Mouse (Mus musculus) ES-E14 (cell line): ENCODE data around the gene Spic. TPM values are rescaled to one million over a fixed set of nuclear protein-coding genes. Genes with fewer than 3 reads are reported as not detected.

ENCODE experiments used
- DNase-seq: peaks from one replicate; pipeline ENCODE4 v3.0.0-alpha.2; 2013; ENCODE audit warnings: low read depth, low spot score
- H3K27ac ChIP-seq: 2 replicates; pipeline ENCODE4 v1.5.1; 2012; ENCODE audit warnings: low read depth, mild to moderate bottlenecking, low read length, moderate library complexity, mixed read lengths; ENCODE audit not compliant: poor library complexity, insufficient read depth, severe bottlenecking
- H3K36me3 ChIP-seq: 2 replicates; pipeline ENCODE4 v1.6.1; 2012; ENCODE audit warnings: mild to moderate bottlenecking, low read length, moderate library complexity, mixed read lengths; ENCODE audit not compliant: control insufficient read depth, poor library complexity, insufficient read depth, severe bottlenecking
- H3K4me1 ChIP-seq, 2 experiments: fragments of 150-350 bp in 1 of 2; sonication (generic) in 1 of 2; 2 replicates each; pipeline ENCODE4 v1.6.1; 2012; ENCODE audit warnings: low read length in 2 of 2, mild to moderate bottlenecking in 1 of 2, mixed read lengths in 1 of 2; ENCODE audit not compliant: control insufficient read depth in 2 of 2, insufficient read depth in 2 of 2, poor library complexity in 1 of 2
- H3K4me3 ChIP-seq, 2 experiments: fragments of 150-350 bp in 1 of 2; sonication (generic) in 1 of 2; 2 replicates each; pipeline ENCODE4 v1.5.1; 2012; ENCODE audit warnings: low read length in 2 of 2, low read depth in 1 of 2, mild to moderate bottlenecking in 1 of 2, mixed read lengths in 1 of 2; ENCODE audit not compliant: insufficient read depth in 1 of 2, poor library complexity in 1 of 2, severe bottlenecking in 1 of 2
- H3K9ac ChIP-seq: 2 replicates; pipeline ENCODE4 v1.6.1; 2012; ENCODE audit warnings: low read depth, mild to moderate bottlenecking, low read length, mixed read lengths; ENCODE audit not compliant: poor library complexity, insufficient read depth, severe bottlenecking
- H3K9me3 ChIP-seq: fragments of 150-350 bp; sonication (generic); 2 replicates; pipeline ENCODE4 v1.6.1; 2012; ENCODE audit warnings: low read depth, mild to moderate bottlenecking, low read length; ENCODE audit not compliant: control insufficient read depth, insufficient read depth
- CHD2 ChIP-seq: IDR thresholded peaks from 2 replicates; pipeline ENCODE4 v1.6.1; 2014; ENCODE audit warnings: mild to moderate bottlenecking, low read depth, low read length, inconsistent platforms
- HCFC1 ChIP-seq: IDR thresholded peaks from 2 replicates; pipeline ENCODE4 v1.6.1; 2012; ENCODE audit warnings: low read length, inconsistent platforms, borderline replicate concordance; ENCODE audit not compliant: insufficient read depth
- MAFK ChIP-seq: IDR thresholded peaks from 2 replicates; pipeline ENCODE4 v1.6.1; 2014; ENCODE audit warnings: mild to moderate bottlenecking, low read depth, low read length, inconsistent platforms; ENCODE audit not compliant: insufficient read depth
- ZC3H11A ChIP-seq: IDR thresholded peaks from 2 replicates; pipeline ENCODE4 v1.6.1; 2012; ENCODE audit warnings: low read depth, mild to moderate bottlenecking, inconsistent platforms, low read length, borderline replicate concordance
- ZNF384 ChIP-seq: IDR thresholded peaks from 2 replicates; pipeline ENCODE4 v1.6.1; 2012; ENCODE audit warnings: low read depth, low read length, inconsistent platforms
- in situ Hi-C, 2 experiments: fragments of 600-800 bp; cut with MboI; formaldehyde crosslinking; loops; one replicate each; pipeline ENCODE4 v1.15.1; 2025; ENCODE audit warnings: low sequenced_read_pairs in 2 of 2, inconsistent platforms in 1 of 2; ENCODE audit not compliant: unreplicated experiment in 2 of 2
- total RNA-seq: library from RNA; depleted of rRNA; stranded (reverse); fragments of 300-350 nt; gene quantifications from 2 replicates; pipeline ENCODE4 v1.2.3, GENCODE M21; 2012; rRNA removed

Spic gene
- 2.4 and 4.1 TPM in 2 replicates for total RNA-seq

GRCm38 (mm10) chr10:88684925-88685324 is at the start of gene Spic:
Gene Spic, minus strand, starts transcription at chr10:88685015.
- Histone ChIP-seq H3K4me1 (peaks cover 4 to 10% of the 10 kb centered on the region in 2 experiments; a peak in 2 of 4 replicates), H3K9ac (no peak within 1 kb of the TSS), H3K9me3 (no peaks in the 10 kb centered on the region), H3K27ac (no peak within 1 kb of the TSS), H3K4me3 (no peak within 1 kb of the TSS), H3K36me3 (no peaks in the 10 kb centered on the region)
- DNase-seq, result peak; percentile 89
- in situ Hi-C loops, result no loop called here
- no peak for TF ChIP-seq MAFK
- TF ChIP-seq ZC3H11A, result no peak
- no peak for TF ChIP-seq ZNF384
- no peak for TF ChIP-seq CHD2
- no peak for TF ChIP-seq HCFC1

GRCm38 (mm10) chr10:88732309-88732622 is 47.5 kb upstream of the Spic start:
- TF ChIP-seq ZNF384 (no peak), CHD2 (no peak), HCFC1 (no peak), MAFK (no peak), ZC3H11A (no peak)
- no peak for DNase-seq
- H3K4me1 ChIP-seq, result peaks cover 0 to 2% of the 10 kb centered on the region in 2 experiments; a peak in 1 of 4 replicates
- H3K36me3 ChIP-seq, result no peaks in the 10 kb centered on the region
- H3K9me3 ChIP-seq, result no peaks in the 10 kb centered on the region
- H3K27ac ChIP-seq, result no peak overlapping the region
- peak overlapping the region; percentile 73 to 76 for H3K4me3 ChIP-seq
- in situ Hi-C loops, result no loop called here
- no peak overlapping the region for H3K9ac ChIP-seq

- Histone ChIP-seq H3K4me3 (peak overlapping the region; percentile 73 to 76), H3K4me1 (peaks cover 0 to 2% of the 10 kb centered on the region in 2 experiments; a peak in 1 of 4 replicates), H3K27ac (no peak overlapping the region), H3K36me3 (no peaks in the 10 kb centered on the region), H3K9me3 (no peaks in the 10 kb centered on the region), H3K9ac (peak overlapping the region; percentile 88)
- DNase-seq, result no peak
- TF ChIP-seq CHD2 (0 out of 2 replicates have a peak, but pooled peaks have one; percentile 10), MAFK (no peak)
- in situ Hi-C loops, result no loop called here
Observed at GRCm38 (mm10) chr10:88731496-88732308, 46.9 kb upstream of the Spic start.

- Histone ChIP-seq H3K27ac (no peak within 1 kb of the TSS), H3K4me1 (peaks cover 0 to 2% of the 10 kb centered on the region in 2 experiments; a peak in 1 of 4 replicates), H3K9ac (peak within 1 kb of the TSS; percentile 88), H3K4me3 (peak within 1 kb of the TSS; percentile 73 to 76), H3K36me3 (no peaks in the 10 kb centered on the region), H3K9me3 (no peaks in the 10 kb centered on the region)
- peak; percentile 77 for DNase-seq
- in situ Hi-C loops, result no loop called here
- TF ChIP-seq MAFK (no peak), HCFC1 (peak; percentile 72), ZNF384 (no peak), ZC3H11A (peak; percentile 100), CHD2 (no peak)
Observed at GRCm38 (mm10) chr10:88730571-88731495, 46.0 kb upstream of the Spic start, which contains the start of gene Arl1. Gene Arl1, plus strand, starts transcription at chr10:88730858.
